Mouse (Mus musculus) hindbrain, embryonic 16.5 days (tissue): ENCODE data around the gene Dcaf15. TPM values are rescaled to one million over a fixed set of nuclear protein-coding genes. Genes with fewer than 3 reads are reported as not detected.

Experiments used
- microRNA counts: library from miRNA; unstranded; fragments of <30 nt; microRNA quantifications from one replicate; lab custom pipeline; 2016
- microRNA-seq: library from miRNA; unstranded; fragments of <30 nt; microRNA quantifications from one replicate; pipeline ENCODE4, GENCODE M21; 2017
- polyA plus RNA-seq: library from polyadenylated mRNA; unstranded; fragments of >200 nt; fragmentation: Nextera tagmentation; extraction: Ambion mirVana; gene quantifications from 2 replicates; pipeline ENCODE4 v1.2.1, GENCODE M21; 2015

The Dcaf15 gene
- polyA plus RNA-seq, 1 experiment from 2014 or later: 21.5 TPM

MicroRNA genes within 50 kb of the gene (microRNA counts, 519-probe panel; counts per million panel counts)
- 2,211 counts per million, percentile 45 among the panel's probes with 10 or more counts for microRNA mmu-miR-709 (lab: Ali Mortazavi, UCI)

Small RNA genes lying within 50 kb of the gene (microRNA-seq; reads per million reads assigned to microRNA genes)
- not detected for gene Mir709

Other genes with a start within 250 kb of the Dcaf15 start
- 50.9 and 53.0 TPM in 2 replicates for gene Adgrl1, start 204.7 kb downstream of the Dcaf15 start, polyA plus RNA-seq
- 0.97 and 0.98 TPM in 2 replicates for gene Gm10644, start 149.6 kb downstream of the Dcaf15 start, polyA plus RNA-seq
- gene Asf1b, start 149.3 kb downstream of the Dcaf15 start, polyA plus RNA-seq: 9.8 and 14.6 TPM in 2 replicates
- 202 and 254 TPM in 2 replicates for gene Prkaca, start 131.8 kb downstream of the Dcaf15 start, polyA plus RNA-seq
- 5.9 and 6.2 TPM in 2 replicates for gene Samd1, start 107.1 kb downstream of the Dcaf15 start, polyA plus RNA-seq
- gene 1700067K01Rik, start 103.3 kb downstream of the Dcaf15 start, polyA plus RNA-seq: 0.90 and 0.94 TPM in 2 replicates
- gene 2210011C24Rik, start 92.6 kb downstream of the Dcaf15 start, polyA plus RNA-seq: 1.1 TPM in 2 replicates
- 9.6 and 11.3 TPM in 2 replicates for gene Palm3, start 83.3 kb downstream of the Dcaf15 start, polyA plus RNA-seq
- gene Il27ra, start 62.2 kb downstream of the Dcaf15 start, polyA plus RNA-seq: 0.55 and 0.71 TPM in 2 replicates
- 1.8 TPM in 2 replicates for gene Rln3, start 59.8 kb downstream of the Dcaf15 start, polyA plus RNA-seq
- 1.6 and 1.7 TPM in 2 replicates for gene Gm10643, start 39.6 kb downstream of the Dcaf15 start, polyA plus RNA-seq
- 7.9 and 9.0 TPM in 2 replicates for gene Rfx1, start 37.9 kb downstream of the Dcaf15 start, polyA plus RNA-seq
- 0.51 and 0.55 TPM in 2 replicates for gene Podnl1, start 21.2 kb upstream of the Dcaf15 start, polyA plus RNA-seq
- 53.3 and 54.5 TPM in 2 replicates for gene Cc2d1a, start 43.2 kb upstream of the Dcaf15 start, polyA plus RNA-seq
- gene 4930432K21Rik, start 43.3 kb upstream of the Dcaf15 start, polyA plus RNA-seq: 2.7 and 2.9 TPM in 2 replicates
- gene Nanos3, start 80.4 kb upstream of the Dcaf15 start, polyA plus RNA-seq: 6.2 and 6.8 TPM in 2 replicates
- 16.2 and 22.2 TPM in 2 replicates for gene Zswim4, start 132.3 kb upstream of the Dcaf15 start, polyA plus RNA-seq
- gene D8Ertd738e, start 145.0 kb upstream of the Dcaf15 start, polyA plus RNA-seq: 249 and 266 TPM in 2 replicates
- 46.4 and 47.9 TPM in 2 replicates for gene Mri1, start 152.6 kb upstream of the Dcaf15 start, polyA plus RNA-seq
- 23.0 and 25.0 TPM in 2 replicates for gene Ccdc130, start 165.6 kb upstream of the Dcaf15 start, polyA plus RNA-seq